Mouse (Mus musculus) neural tube, embryonic 12.5 days (tissue): ENCODE results near the gene Nop2. TPM values are rescaled to one million over a fixed set of nuclear protein-coding genes. Genes with fewer than 3 reads are reported as not detected.
"Not testable (repeated sequence)": the region's sequence is repeated elsewhere in the genome, so short reads cannot be mapped to it uniquely, and the experiment has no call there.

Source experiments
- ATAC-seq: fragments of 200-750 bp; cut with Nextera tagmentation; 2 replicates; pipeline ENCODE4 v1.8.0; 2017; ENCODE audit warnings: low read depth, mild to moderate bottlenecking, moderate TSS enrichment, moderate library complexity; ENCODE audit not compliant: low FRiP score
- H3K27ac ChIP-seq: fragments of 300-500 bp; sonication (generic); 2 replicates; pipeline ENCODE4 v1.5.1; 2016
- H3K27me3 ChIP-seq: fragments of 300-500 bp; sonication (generic); replicated peaks from 2 replicates; pipeline ENCODE4 v1.6.1; 2016; ENCODE audit warnings: mild to moderate bottlenecking
- H3K36me3 ChIP-seq: fragments of 300-500 bp; sonication (generic); 2 replicates; pipeline ENCODE4 v1.6.1; 2016; ENCODE audit warnings: mild to moderate bottlenecking
- H3K4me1 ChIP-seq: fragments of 300-500 bp; sonication (generic); 2 replicates; pipeline ENCODE4 v1.6.1; 2016
- H3K4me2 ChIP-seq: fragments of 300-500 bp; sonication (generic); replicated peaks from 2 replicates; pipeline ENCODE4 v1.6.1; 2016; ENCODE audit warnings: mild to moderate bottlenecking
- H3K4me3 ChIP-seq: fragments of 300-500 bp; sonication (generic); 2 replicates; pipeline ENCODE4 v1.5.1; 2016
- H3K9ac ChIP-seq: fragments of 300-500 bp; sonication (generic); 2 replicates; pipeline ENCODE4 v1.6.1; 2016; ENCODE audit warnings: mild to moderate bottlenecking
- H3K9me3 ChIP-seq: fragments of 300-500 bp; sonication (generic); 2 replicates; pipeline ENCODE4 v1.6.1; 2016; ENCODE audit warnings: mild to moderate bottlenecking
- WGBS: fragments of 180-500 bp; shearing (Covaris S2); methylation state at CpG from one replicate; pipeline ENCODE4 v1.1.7; 2016; 5-methylcytosine and 5-hydroxymethylcytosine counted together
- polyA plus RNA-seq: library from polyadenylated mRNA; unstranded; fragments of >200 nt; fragmentation: Nextera tagmentation; extraction: Ambion mirVana; gene quantifications from 2 replicates; pipeline ENCODE4 v1.2.1, GENCODE M21; 2016

The Nop2 gene
- polyA plus RNA-seq, 1 experiment from 2014 or later, result 53.9 TPM

DNA sequence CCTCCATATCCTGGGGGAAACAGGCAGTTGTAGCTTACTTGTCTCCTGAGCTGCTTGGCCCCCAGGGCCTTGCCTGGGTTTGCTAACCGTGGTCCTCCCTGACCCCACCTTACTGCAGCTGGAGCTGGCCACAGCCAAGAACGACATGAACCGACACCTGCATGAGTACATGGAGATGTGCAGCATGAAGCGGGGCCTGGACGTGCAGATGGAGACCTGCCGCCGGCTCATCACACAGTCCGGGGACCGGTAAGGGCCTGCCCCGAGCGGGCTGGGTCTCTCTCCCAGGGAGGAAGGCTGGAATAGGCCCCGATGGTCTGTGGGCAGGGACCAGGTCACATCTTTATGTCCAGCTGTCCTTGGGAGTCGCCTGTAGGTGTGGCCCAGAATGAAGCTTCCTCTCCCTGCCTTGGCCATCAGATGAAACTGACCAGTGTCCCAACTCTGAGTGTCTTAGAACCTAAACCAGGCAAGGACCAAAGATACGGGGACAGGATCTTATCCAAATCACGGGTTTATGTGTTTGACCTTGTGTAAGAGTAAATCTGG, 27.3 kb downstream of the Nop2 start:
- no peak overlapping the region for H3K27ac ChIP-seq
- H3K4me3 ChIP-seq, result no peak overlapping the region
- ATAC-seq, result no peak
- H3K4me2 ChIP-seq, result no peak overlapping the region
- WGBS, result 86% methylated on average over 15 of the region's 15 CpGs
- no peaks in the 10 kb centered on the region for H3K9me3 ChIP-seq
- no peaks in the 10 kb centered on the region for H3K27me3 ChIP-seq
- peaks cover 32% of the 10 kb centered on the region for H3K4me1 ChIP-seq
- no peak overlapping the region for H3K9ac ChIP-seq
- peaks cover 54% of the 10 kb centered on the region for H3K36me3 ChIP-seq

GRCm38 (mm10) chr6:125159773-125160557, 28.3 kb downstream of the Nop2 start:
- 89% methylated on average over 7 of the region's 7 CpGs for WGBS
- peaks cover 52% of the 10 kb centered on the region for H3K36me3 ChIP-seq
- no peak overlapping the region for H3K27ac ChIP-seq
- peaks cover 38% of the 10 kb centered on the region for H3K4me1 ChIP-seq
- H3K9ac ChIP-seq, result no peak overlapping the region
- H3K27me3 ChIP-seq, result no peaks in the 10 kb centered on the region
- no peak overlapping the region for H3K4me3 ChIP-seq
- no peaks in the 10 kb centered on the region for H3K9me3 ChIP-seq
- no peak for ATAC-seq
- H3K4me2 ChIP-seq, result no peak overlapping the region

DNA sequence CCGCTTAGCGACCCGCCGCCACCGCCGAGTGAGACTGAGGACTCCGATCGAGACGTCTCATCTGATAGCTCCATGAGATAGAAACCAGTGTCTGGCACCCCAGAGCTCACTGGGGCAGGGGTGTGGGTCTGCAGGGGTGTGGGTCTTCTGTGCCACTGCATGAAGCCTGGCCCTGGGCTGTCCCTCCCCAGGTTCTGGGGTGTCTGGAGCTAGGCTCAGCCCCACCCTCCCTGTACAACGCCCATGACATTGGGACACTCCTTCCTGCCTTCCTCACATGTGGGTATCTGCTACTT, 28.8 kb downstream of the Nop2 start:
- 60% methylated on average over 10 of the region's 10 CpGs for WGBS
- H3K4me2 ChIP-seq, result no peak overlapping the region
- H3K4me1 ChIP-seq, result peaks cover 38% of the 10 kb centered on the region
- ATAC-seq, result no peak
- H3K36me3 ChIP-seq, result peaks cover 49% of the 10 kb centered on the region
- H3K9me3 ChIP-seq, result no peaks in the 10 kb centered on the region
- no peak overlapping the region for H3K27ac ChIP-seq
- no peak overlapping the region for H3K4me3 ChIP-seq
- no peak overlapping the region for H3K9ac ChIP-seq
- H3K27me3 ChIP-seq, result no peaks in the 10 kb centered on the region

DNA sequence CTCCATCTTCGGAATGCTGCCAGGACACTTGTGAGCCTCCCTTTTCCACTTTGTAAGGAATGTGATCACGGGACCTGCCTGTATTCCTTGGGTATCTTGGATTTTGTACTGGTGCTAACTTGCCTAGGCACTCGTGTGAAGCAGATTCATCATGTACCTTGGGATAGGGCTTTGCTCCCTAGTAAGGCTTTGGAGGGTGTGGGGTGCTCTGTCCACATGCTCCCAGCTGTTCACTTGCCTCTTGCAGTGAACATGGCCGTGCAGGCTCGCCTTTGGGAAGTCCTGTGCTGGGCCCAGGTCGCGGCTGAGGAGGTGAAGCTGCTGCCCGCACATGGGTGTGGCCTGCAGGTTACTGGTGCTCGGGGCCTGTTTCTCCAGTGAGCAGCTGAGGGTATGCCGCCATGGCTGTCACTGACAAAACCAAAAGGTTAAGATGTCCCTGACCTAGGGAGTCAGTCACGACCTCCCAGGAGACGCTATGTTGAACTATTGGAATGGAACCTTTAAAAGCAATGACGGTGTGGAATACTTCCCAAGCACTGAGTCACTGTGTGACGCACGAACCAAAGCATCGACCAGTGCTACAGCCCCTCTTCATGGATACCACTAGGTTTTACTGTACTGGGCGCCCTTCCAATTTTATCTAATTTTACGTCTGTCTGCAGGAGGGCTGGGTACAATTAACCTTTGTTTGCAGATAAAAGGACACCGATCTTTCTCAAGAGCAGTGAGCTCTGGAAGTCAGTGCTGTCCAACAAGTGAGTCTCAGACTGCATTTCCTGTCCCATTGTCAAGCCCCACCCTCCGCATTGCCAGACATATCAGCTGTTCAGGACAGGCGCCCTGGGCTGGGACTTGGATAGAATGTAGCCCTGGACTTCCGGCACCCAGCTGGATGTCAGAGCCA, 29.4 kb downstream of the Nop2 start:
- H3K9ac ChIP-seq, result no peak overlapping the region
- H3K9me3 ChIP-seq, result no peaks in the 10 kb centered on the region
- H3K4me3 ChIP-seq, result no peak overlapping the region
- peaks cover 48% of the 10 kb centered on the region for H3K36me3 ChIP-seq
- no peaks in the 10 kb centered on the region for H3K27me3 ChIP-seq
- no peak overlapping the region for H3K4me2 ChIP-seq
- no peak for ATAC-seq
- no peak overlapping the region for H3K27ac ChIP-seq
- WGBS, result 13% methylated on average over 22 of the region's 22 CpGs
- H3K4me1 ChIP-seq, result peaks cover 42% of the 10 kb centered on the region

DNA sequence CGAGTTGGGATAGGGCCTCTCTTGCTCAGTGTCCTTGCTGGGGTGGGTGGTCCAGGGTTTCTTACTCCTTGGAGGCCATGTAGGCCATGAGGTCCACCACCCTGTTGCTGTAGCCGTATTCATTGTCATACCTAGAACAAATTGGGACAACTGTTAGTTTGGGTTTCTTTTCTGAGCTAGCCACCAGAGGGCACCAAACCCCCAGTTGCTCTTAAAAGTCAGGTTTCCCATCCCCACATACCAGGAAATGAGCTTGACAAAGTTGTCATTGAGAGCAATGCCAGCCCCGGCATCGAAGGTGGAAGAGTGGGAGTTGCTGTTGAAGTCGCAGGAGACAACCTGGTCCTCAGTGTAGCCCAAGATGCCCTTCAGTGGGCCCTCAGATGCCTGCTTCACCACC, 30.3 kb downstream of the Nop2 start:
- 15% methylated on average over 4 of the region's 5 CpGs for WGBS
- H3K4me3 ChIP-seq, H3K9me3 ChIP-seq, H3K27me3 ChIP-seq, H3K9ac ChIP-seq, ATAC-seq, H3K27ac ChIP-seq, H3K4me2 ChIP-seq: not testable (repeated sequence)
- peaks cover 43% of the 10 kb centered on the region for H3K4me1 ChIP-seq
- peaks cover 48% of the 10 kb centered on the region for H3K36me3 ChIP-seq

DNA sequence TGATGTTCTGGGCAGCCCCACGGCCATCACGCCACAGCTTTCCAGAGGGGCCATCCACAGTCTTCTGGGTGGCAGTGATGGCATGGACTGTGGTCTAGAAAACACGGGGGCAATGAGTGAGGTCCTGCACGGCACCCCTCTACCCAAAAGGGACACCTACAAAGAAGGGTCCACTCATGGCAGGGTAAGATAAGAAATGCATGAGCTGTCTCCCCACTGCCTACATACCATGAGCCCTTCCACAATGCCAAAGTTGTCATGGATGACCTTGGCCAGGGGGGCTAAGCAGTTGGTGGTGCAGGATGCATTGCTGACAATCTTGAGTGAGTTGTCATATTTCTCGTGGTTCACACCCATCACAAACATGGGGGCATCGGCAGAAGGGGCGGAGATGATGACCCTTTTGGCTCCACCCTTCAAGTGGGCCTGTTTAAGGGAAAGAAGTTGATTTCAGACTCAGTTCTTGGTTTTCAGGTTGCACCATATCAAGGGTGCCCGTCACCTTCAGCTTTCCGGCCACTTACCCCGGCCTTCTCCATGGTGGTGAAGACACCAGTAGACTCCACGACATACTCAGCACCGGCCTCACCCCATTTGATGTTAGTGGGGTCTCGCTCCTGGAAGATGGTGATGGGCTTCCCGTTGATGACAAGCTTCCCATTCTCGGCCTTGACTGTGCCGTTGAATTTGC, 31.1 kb downstream of the Nop2 start:
- H3K4me3 ChIP-seq, H3K9ac ChIP-seq, H3K4me2 ChIP-seq, H3K27me3 ChIP-seq, H3K27ac ChIP-seq, H3K9me3 ChIP-seq, ATAC-seq: not testable (repeated sequence)
- peaks cover 53% of the 10 kb centered on the region for H3K36me3 ChIP-seq
- H3K4me1 ChIP-seq, result peaks cover 43% of the 10 kb centered on the region
- WGBS, result 76% methylated on average over 13 of the region's 16 CpGs

GRCm38 (mm10) chr6:125163801-125164657, 32.3 kb downstream of the Nop2 start:
- peaks cover 58% of the 10 kb centered on the region for H3K36me3 ChIP-seq

GRCm38 (mm10) chr6:125164672-125165327, 33.1 kb downstream of the Nop2 start:
- Histone ChIP-seq H3K36me3 (peaks cover 58% of the 10 kb centered on the region), H3K4me1 (peaks cover 42% of the 10 kb centered on the region)
- ATAC-seq, result peak; percentile 63

More at GRCm38 (mm10) chr6:125163801-125164657, 32.3 kb downstream of the Nop2 start:
- Histone ChIP-seq H3K27ac (no peak overlapping the region), H3K9me3 (no peaks in the 10 kb centered on the region), H3K4me1 (peaks cover 42% of the 10 kb centered on the region), H3K4me2 (peak overlapping the region; percentile 72), H3K27me3 (no peaks in the 10 kb centered on the region), H3K9ac (peak overlapping the region; percentile 98), H3K4me3 (peak overlapping the region; percentile 96)
- WGBS, result 7% methylated on average over 20 of the region's 20 CpGs
- ATAC-seq, result no peak

DNA sequence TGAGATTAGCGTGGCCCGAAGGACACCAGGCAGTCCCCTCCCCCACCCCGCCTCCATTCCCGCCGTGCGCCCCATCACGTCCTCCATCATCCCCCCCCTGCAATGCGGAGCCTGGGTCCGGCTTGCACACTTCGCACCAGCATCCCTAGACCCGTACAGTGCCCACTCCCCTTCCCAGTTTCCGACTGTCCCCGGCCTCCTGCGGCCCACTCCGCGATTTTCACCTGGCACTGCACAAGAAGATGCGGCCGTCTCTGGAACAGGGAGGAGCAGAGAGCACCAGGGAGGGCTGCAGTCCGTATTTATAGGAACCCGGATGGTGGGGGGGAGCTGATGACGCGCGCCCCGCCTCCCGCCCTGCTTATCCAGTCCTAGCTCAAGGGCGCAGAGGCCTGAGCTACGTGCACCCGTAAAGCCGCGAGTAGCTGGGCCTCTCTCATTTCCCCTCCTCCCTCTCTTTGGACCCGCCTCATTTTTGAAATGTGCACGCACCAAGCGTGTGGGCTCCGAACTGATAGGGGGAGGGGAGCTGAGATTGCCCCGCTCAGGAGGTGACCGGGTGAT, 33.7 kb downstream of the Nop2 start:
- Histone ChIP-seq H3K27me3 (no peaks in the 10 kb centered on the region), H3K36me3 (peaks cover 58% of the 10 kb centered on the region), H3K4me2 (peak overlapping the region; percentile 72), H3K27ac (peak overlapping the region; percentile 85), H3K4me3 (peak overlapping the region; percentile 96), H3K4me1 (peaks cover 40% of the 10 kb centered on the region), H3K9ac (peak overlapping the region; percentile 98), H3K9me3 (no peaks in the 10 kb centered on the region)
- WGBS, result under 1% methylated on average over 36 of the region's 36 CpGs
- ATAC-seq, result peak; percentile 92

More at GRCm38 (mm10) chr6:125164672-125165327, 33.1 kb downstream of the Nop2 start:
- no peaks in the 10 kb centered on the region for H3K9me3 ChIP-seq
- under 1% methylated on average over 39 of the region's 39 CpGs for WGBS
- H3K4me3 ChIP-seq, result peak overlapping the region; percentile 96
- peak overlapping the region; percentile 85 for H3K27ac ChIP-seq
- peak overlapping the region; percentile 98 for H3K9ac ChIP-seq
- H3K4me2 ChIP-seq, result peak overlapping the region; percentile 72
- H3K27me3 ChIP-seq, result no peaks in the 10 kb centered on the region

DNA sequence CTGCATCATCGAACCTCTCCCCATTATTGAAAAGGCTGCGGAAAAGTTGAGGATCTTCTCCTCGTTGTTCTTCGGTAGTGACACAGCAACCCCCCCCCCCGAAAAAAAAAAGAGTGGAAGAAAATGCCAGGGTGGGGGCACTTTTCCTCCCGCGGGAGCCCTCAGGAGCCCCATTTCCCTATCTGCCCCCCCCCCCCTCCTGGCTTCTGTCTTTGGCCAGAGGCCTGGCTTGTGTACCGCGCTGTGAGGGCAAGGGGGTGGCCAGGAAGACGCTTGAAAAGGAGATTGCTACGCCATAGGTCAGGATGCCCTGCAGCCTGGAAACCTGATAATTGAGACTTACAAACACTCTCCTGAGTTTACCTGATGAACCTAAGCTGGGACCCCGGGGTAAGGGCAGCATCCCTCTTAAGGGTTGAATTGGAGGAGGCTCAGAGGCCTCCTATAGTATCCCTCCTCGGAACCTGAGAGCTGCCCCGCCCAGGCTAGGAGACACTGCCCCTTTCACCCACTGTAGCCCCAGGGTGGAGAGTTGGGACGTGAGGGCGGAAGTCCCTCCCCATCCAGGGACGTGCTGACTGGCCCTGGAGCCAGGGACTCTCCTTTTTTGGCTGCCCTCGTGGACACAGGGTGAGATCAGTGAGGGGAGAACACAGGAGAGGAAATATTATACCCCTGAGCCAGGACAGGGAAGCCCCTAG, 34.5 kb downstream of the Nop2 start, which contains the start of gene Gapdh:
Gapdh (minus strand) TSS at position 417 of the 701 bp plus-strand sequence.
- no peaks in the 10 kb centered on the region for H3K9me3 ChIP-seq
- peak within 1 kb of the TSS; percentile 85 for H3K27ac ChIP-seq
- 0 out of 2 replicates have a peak, but pooled peaks have one; percentile 6 for ATAC-seq
- peak within 1 kb of the TSS; percentile 72 for H3K4me2 ChIP-seq
- no peaks in the 10 kb centered on the region for H3K27me3 ChIP-seq
- under 1% methylated on average over 18 of the region's 18 CpGs for WGBS
- peaks cover 58% of the 10 kb centered on the region for H3K36me3 ChIP-seq
- peaks cover 34% of the 10 kb centered on the region for H3K4me1 ChIP-seq
- peak within 1 kb of the TSS; percentile 98 for H3K9ac ChIP-seq
- H3K4me3 ChIP-seq, result peak within 1 kb of the TSS; percentile 96
